Mouse (Mus musculus) ES-E14 (cell line): ENCODE results near the gene Gstm2.

Source experiments
- CHD2 ChIP-seq: IDR thresholded peaks from 2 replicates; pipeline ENCODE4 v1.6.1; 2014; ENCODE audit warnings: mild to moderate bottlenecking, low read depth, low read length, inconsistent platforms
- HCFC1 ChIP-seq: IDR thresholded peaks from 2 replicates; pipeline ENCODE4 v1.6.1; 2012; ENCODE audit warnings: low read length, inconsistent platforms, borderline replicate concordance; ENCODE audit not compliant: insufficient read depth
- MAFK ChIP-seq: IDR thresholded peaks from 2 replicates; pipeline ENCODE4 v1.6.1; 2014; ENCODE audit warnings: mild to moderate bottlenecking, low read depth, low read length, inconsistent platforms; ENCODE audit not compliant: insufficient read depth
- ZC3H11A ChIP-seq: IDR thresholded peaks from 2 replicates; pipeline ENCODE4 v1.6.1; 2012; ENCODE audit warnings: low read depth, mild to moderate bottlenecking, inconsistent platforms, low read length, borderline replicate concordance
- ZNF384 ChIP-seq: IDR thresholded peaks from 2 replicates; pipeline ENCODE4 v1.6.1; 2012; ENCODE audit warnings: low read depth, low read length, inconsistent platforms

DNA sequence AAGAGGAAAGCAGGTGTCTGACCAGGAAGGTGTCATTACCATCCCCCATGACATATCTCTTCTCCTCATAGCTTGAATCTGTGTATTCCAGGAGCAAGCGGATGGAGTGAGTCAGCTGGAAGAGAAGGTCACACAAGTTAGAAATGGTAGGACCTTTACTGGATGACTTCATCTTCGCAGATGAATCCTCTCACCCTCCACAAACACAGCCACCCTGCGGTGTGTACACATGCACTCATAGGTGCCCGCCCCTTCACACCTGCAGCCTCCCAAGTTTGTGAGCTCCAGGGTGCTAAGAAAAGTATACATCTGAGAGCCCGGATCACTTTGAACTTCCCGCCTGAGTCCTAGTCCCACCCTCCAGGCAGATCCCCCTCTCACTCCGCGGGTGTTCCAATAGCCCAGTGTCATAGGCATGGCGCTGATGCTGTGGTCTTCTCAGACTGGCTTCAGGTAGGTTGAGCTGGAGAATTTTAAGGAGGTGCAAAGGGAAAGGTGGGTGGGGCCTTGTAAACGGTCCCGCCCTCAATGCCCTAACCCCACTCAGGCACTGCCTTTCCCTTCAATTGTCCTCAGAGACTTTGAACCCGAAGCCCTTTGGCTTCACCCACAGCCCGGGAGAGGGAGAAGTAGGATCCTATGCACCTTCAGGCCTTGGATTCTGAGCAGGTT is 17.4 kb downstream of the Gstm2 start, which contains the start of gene Gstm3:
- TF ChIP-seq MAFK (no peak), ZC3H11A (no peak), ZNF384 (no peak), CHD2 (no peak), HCFC1 (no peak)
